Mouse (Mus musculus): Measurements from ENCODE around the gene Atp5f1.

DNA sequence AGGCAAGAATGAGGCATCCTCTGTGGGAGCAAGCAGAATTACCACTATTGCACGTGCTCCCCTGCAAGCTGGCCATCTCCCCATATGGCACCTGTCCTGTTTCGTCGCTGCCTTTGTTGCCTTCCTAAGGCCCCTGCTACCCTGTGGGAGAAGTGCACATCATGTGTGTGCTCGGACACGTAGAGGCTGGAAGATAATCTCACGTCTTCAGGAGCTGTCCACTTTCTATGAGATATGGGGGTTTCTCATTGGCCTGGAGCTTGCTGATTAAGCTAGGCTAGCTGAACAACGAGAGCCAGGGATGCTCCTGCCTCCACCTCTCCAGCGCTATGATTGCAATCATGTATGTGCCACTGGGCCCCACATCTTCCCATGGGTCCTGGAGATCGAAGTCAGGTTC is 35.3 kb downstream of the Atp5f1 start:
- TF ChIP-seq CTCF (IDR thresholded peaks at IDR 0.05; ENCODE audit: borderline replicate concordance, control insufficient read depth, extremely low read depth, insufficient read depth, low read length, poor library complexity) (no peak), POLR2A (IDR thresholded peaks at IDR 0.05; ENCODE audit: control insufficient read depth, extremely low read depth, insufficient read depth, low read length, poor library complexity) (no peak)
